Mouse (Mus musculus): ENCODE measurements around the gene Scgb1a1. TPM values are rescaled to one million over a fixed set of nuclear protein-coding genes. Genes with fewer than 3 reads are reported as not detected.
"Not testable (repeated sequence)": the region's sequence is repeated elsewhere in the genome, so short reads cannot be mapped to it uniquely, and the experiment has no call there.

Scgb1a1 gene
- not detected in 2 replicates for polyA plus RNA-seq (2012; rRNA removed)

- Histone ChIP-seq H3K4me1 (ENCODE audit: control insufficient read depth, insufficient read depth, low read length) (no peaks in the 10 kb centered on the region), H3K27ac (ENCODE audit: insufficient read depth, low read length) (no peak within 1 kb of the TSS), H3K4me3 (ENCODE audit: insufficient read depth, low read length) (no peak within 1 kb of the TSS)
- no peak for TF ChIP-seq POLR2A (IDR thresholded peaks at IDR 0.05; ENCODE audit: extremely low read depth, insufficient read depth, low read length)
- TF ChIP-seq CTCF (IDR thresholded peaks at IDR 0.05; ENCODE audit: extremely low read depth, insufficient read depth, low read length), result no peak
Observed at GRCm38 (mm10) chr19:9087821-9088220, at the start of gene Scgb1a1. Scgb1a1 (minus strand) TSS chr19:9087958.

GRCm38 (mm10) chr19:9137159-9137558, 49.4 kb upstream of the Scgb1a1 start:
- Histone ChIP-seq H3K27ac (ENCODE audit: insufficient read depth, low read length) (no peak overlapping the region), H3K4me1 (ENCODE audit: control insufficient read depth, insufficient read depth, low read length) (peaks cover 1% of the 10 kb centered on the region; the same call in 1 of the 2 replicates), H3K4me3 (ENCODE audit: insufficient read depth, low read length) (no peak overlapping the region)
- TF ChIP-seq POLR2A (IDR thresholded peaks at IDR 0.05; ENCODE audit: extremely low read depth, insufficient read depth, low read length) (no peak), CTCF (IDR thresholded peaks at IDR 0.05; ENCODE audit: extremely low read depth, insufficient read depth, low read length) (no peak)

- H3K4me3 ChIP-seq (ENCODE audit: insufficient read depth, low read length), result peak within 1 kb of the TSS; percentile 98
- H3K4me1 ChIP-seq (ENCODE audit: control insufficient read depth, insufficient read depth, low read length), result peaks cover 1% of the 10 kb centered on the region; the same call in 1 of the 2 replicates
- peak; percentile 89 for TF ChIP-seq POLR2A (IDR thresholded peaks at IDR 0.05; ENCODE audit: extremely low read depth, insufficient read depth, low read length)
- TF ChIP-seq CTCF (IDR thresholded peaks at IDR 0.05; ENCODE audit: extremely low read depth, insufficient read depth, low read length), result no peak
- H3K27ac ChIP-seq (ENCODE audit: insufficient read depth, low read length), result peak within 1 kb of the TSS; percentile 87
Observed at GRCm38 (mm10) chr19:9135512-9136331, 48.0 kb upstream of the Scgb1a1 start, which contains the start of gene Asrgl1. Asrgl1 (minus strand) TSS chr19:9135636.

GRCm38 (mm10) chr19:9134746-9135511, 47.2 kb upstream of the Scgb1a1 start:
- no peak for TF ChIP-seq CTCF (IDR thresholded peaks at IDR 0.05; ENCODE audit: extremely low read depth, insufficient read depth, low read length)
- no peak for TF ChIP-seq POLR2A (IDR thresholded peaks at IDR 0.05; ENCODE audit: extremely low read depth, insufficient read depth, low read length)
- Histone ChIP-seq H3K4me1 (ENCODE audit: control insufficient read depth, insufficient read depth, low read length) (peaks cover 1% of the 10 kb centered on the region; the same call in 1 of the 2 replicates), H3K27ac (ENCODE audit: insufficient read depth, low read length) (peak overlapping the region; percentile 87), H3K4me3 (ENCODE audit: insufficient read depth, low read length) (peak overlapping the region; percentile 98)

GRCm38 (mm10) chr19:9129996-9130395, 42.2 kb upstream of the Scgb1a1 start:
- H3K27ac ChIP-seq (ENCODE audit: insufficient read depth, low read length), result no peak overlapping the region
- no peak for TF ChIP-seq CTCF (IDR thresholded peaks at IDR 0.05; ENCODE audit: extremely low read depth, insufficient read depth, low read length)
- TF ChIP-seq POLR2A (IDR thresholded peaks at IDR 0.05; ENCODE audit: extremely low read depth, insufficient read depth, low read length), result no peak
- H3K4me3 ChIP-seq (ENCODE audit: insufficient read depth, low read length), result no peak overlapping the region
- peaks cover 1% of the 10 kb centered on the region; the same call in 1 of the 2 replicates for H3K4me1 ChIP-seq (ENCODE audit: control insufficient read depth, insufficient read depth, low read length)

- Histone ChIP-seq H3K4me3 (ENCODE audit: insufficient read depth, low read length) (no peak overlapping the region), H3K27ac (ENCODE audit: insufficient read depth, low read length) (no peak overlapping the region), H3K4me1 (ENCODE audit: control insufficient read depth, insufficient read depth, low read length) (peaks cover 1% of the 10 kb centered on the region; the same call in 1 of the 2 replicates)
- no peak for TF ChIP-seq CTCF (IDR thresholded peaks at IDR 0.05; ENCODE audit: extremely low read depth, insufficient read depth, low read length)
Observed at GRCm38 (mm10) chr19:9128499-9129194, 40.9 kb upstream of the Scgb1a1 start.

GRCm38 (mm10) chr19:9123986-9124385, 36.2 kb upstream of the Scgb1a1 start:
- H3K4me1 ChIP-seq (ENCODE audit: control insufficient read depth, insufficient read depth, low read length); H3K27ac ChIP-seq (ENCODE audit: insufficient read depth, low read length); H3K4me3 ChIP-seq (ENCODE audit: insufficient read depth, low read length): not testable (repeated sequence)

GRCm38 (mm10) chr19:9122390-9122789, 34.6 kb upstream of the Scgb1a1 start:
- no peak for TF ChIP-seq POLR2A (IDR thresholded peaks at IDR 0.05; ENCODE audit: extremely low read depth, insufficient read depth, low read length)
- no peak for TF ChIP-seq CTCF (IDR thresholded peaks at IDR 0.05; ENCODE audit: extremely low read depth, insufficient read depth, low read length)
- Histone ChIP-seq H3K4me1 (ENCODE audit: control insufficient read depth, insufficient read depth, low read length) (no peaks in the 10 kb centered on the region), H3K4me3 (ENCODE audit: insufficient read depth, low read length) (no peak overlapping the region), H3K27ac (ENCODE audit: insufficient read depth, low read length) (no peak overlapping the region)

GRCm38 (mm10) chr19:9119655-9120425, 32.1 kb upstream of the Scgb1a1 start:
- Histone ChIP-seq H3K4me3 (ENCODE audit: insufficient read depth, low read length) (no peak overlapping the region), H3K27ac (ENCODE audit: insufficient read depth, low read length) (no peak overlapping the region), H3K4me1 (ENCODE audit: control insufficient read depth, insufficient read depth, low read length) (no peaks in the 10 kb centered on the region)
- TF ChIP-seq POLR2A (IDR thresholded peaks at IDR 0.05; ENCODE audit: extremely low read depth, insufficient read depth, low read length) (no peak), CTCF (IDR thresholded peaks at IDR 0.05; ENCODE audit: extremely low read depth, insufficient read depth, low read length) (no peak)

Measured in cortical plate, adult 2 months (tissue).